Mouse (Mus musculus) left cerebral cortex, adult 6 months (tissue): ENCODE data around the gene L1cam. TPM values are rescaled to one million over a fixed set of nuclear protein-coding genes. Genes with fewer than 3 reads are reported as not detected.

Experiments
- long read RNA-seq, 2 experiments: library from polyadenylated mRNA; unstranded; transcript quantifications; one replicate each; pipeline ENCODE4 v2.0.0; 2019 to 2020
- polyA plus RNA-seq: library from polyadenylated mRNA; unstranded; fragments of <200 nt; fragmentation: Nextera tagmentation; gene quantifications from 2 replicates; pipeline ENCODE4 v1.2.3, GENCODE M21; 2021

L1cam gene
- 25.5 and 26.9 TPM in 2 replicates for polyA plus RNA-seq
- long read RNA-seq, experiment 1, partial matches to known transcripts, result 0 of 6 reads
- long read RNA-seq, experiment 1, other reads (novel, unspliced or antisense), result 6 of 6 reads
- long read RNA-seq, experiment 2, partial matches to known transcripts, result 0 of 9 reads
- long read RNA-seq, experiment 2, other reads (novel, unspliced or antisense), result 9 of 9 reads

DNA sequence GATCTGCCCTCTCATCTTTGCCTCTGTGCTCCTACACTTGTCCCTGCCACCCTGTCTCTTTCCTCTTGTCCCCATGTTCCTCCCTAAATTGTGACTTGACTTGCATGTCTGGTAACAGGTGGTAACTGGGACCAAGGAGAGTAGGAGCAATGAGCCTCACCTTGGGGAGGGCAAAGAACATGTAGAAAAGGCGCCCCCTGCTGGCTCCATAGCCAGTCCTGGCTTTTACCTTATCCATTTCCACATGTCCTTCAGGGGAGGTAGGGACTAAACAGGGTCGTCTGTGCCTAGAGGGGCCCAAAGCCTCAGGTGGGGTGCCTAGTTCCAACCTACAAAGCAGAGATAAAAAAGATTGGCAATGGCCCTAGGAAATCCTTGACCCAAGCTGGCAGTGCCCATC is at the start of gene L1cam:
L1cam (minus strand) TSS at position 387 of the 400 bp plus-strand sequence.

DNA sequence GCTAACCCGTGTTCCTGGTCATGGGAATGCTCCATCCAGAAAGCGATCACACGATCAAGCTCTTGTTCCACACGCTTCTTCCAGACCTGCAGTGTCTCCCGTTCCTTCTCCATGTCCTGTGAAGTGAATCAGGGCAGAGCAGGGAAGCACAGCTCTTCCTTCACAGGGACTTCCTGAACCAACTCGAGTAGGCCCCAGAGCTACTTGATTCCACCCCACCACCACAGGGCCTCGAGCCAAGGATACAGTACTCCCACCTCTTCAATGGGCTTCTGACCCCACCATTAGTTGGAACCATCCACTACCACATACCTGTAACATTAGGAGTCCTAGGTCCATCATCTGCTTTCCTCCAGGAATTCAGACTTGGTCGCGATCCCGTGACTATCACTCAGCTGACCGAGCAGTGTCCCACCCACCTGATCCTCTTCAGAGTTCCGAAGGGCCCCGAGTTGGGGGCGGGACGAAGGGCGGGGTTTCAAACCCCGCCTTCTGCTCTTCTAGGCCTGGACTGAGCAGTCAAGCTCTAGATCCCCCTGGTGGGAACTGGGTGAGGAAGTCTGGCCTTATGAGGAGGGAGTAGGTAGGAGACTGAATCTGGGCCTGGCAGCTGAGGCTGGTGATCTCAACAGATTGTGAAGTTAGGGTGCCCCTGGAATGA is 34.6 kb upstream of the L1cam start, which contains the start of gene Renbp:
Renbp (minus strand) TSS at position 449 of the 661 bp plus-strand sequence.

DNA sequence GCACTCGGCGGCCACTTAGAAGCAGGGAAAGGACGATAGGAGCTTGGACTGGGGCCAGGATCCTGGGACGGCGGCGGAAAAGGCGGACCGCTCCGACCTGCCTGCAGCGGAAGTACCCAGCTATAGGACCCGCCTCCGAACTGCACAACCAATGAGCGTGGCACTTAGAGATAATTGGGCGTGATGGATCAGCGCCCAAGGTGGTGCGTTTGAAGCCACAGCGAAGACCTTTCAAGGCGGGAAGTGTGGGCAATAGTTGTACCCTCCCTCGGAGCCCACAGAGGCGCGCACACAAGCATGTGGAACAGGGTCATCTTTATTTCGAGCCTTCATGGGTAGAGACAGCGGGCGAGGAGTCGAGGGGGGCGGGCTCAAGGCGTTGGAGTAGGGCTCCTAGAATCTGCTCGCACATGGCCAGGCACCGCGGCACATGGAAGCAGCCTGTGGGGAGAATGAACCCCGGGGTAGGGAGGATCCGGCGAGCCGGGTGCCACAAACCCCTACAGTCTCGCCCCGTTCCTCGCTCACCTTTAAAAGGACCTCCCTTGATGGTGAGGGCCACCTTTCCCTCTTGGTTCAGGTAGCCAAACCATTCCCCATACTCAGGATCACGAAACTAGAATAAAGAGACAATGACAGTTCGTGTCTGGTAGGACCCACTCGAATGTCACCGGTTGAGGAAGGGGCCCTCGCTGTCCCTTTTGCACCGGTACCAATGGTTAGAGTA is 26.1 kb upstream of the L1cam start, which contains the start of the genes Arhgap4 and Naa10:
Arhgap4 (minus strand) TSS at position 48 of the 727 bp plus-strand sequence.
Naa10 (minus strand) TSS at position 122 of the 727 bp plus-strand sequence.

DNA sequence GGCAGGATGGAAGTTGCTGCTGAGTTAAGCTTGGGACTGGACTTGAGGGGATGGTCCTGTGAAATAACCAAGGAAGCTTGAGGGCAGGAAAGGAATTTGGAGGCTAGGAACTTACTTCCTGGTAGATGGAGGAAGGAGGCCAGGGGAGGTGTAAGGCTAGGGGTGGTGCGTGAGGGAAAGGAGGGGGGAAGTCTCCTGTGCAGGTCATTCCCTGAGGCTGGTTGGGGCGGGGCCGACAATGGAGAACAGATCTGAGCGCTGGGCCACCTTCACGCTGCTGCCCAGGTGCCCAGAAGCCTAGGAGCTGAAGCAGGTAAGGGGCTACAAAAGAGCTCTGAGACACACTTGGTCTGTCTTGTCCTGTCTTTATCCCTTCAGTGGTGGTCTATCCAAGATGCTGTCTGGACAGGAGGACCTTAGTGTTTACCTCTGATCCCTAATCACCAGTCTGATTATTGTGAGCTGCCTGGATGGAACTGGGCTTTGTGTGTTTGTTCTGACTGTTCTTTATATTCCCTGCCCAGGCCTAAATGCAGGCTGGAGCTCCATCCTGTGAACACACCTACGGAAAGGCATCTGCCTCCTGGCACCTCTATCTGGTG is 4.3 kb downstream of the L1cam start, which contains the start of gene Avpr2:
Avpr2 (plus strand) TSS at position 552 of the 602 bp plus-strand sequence.

DNA sequence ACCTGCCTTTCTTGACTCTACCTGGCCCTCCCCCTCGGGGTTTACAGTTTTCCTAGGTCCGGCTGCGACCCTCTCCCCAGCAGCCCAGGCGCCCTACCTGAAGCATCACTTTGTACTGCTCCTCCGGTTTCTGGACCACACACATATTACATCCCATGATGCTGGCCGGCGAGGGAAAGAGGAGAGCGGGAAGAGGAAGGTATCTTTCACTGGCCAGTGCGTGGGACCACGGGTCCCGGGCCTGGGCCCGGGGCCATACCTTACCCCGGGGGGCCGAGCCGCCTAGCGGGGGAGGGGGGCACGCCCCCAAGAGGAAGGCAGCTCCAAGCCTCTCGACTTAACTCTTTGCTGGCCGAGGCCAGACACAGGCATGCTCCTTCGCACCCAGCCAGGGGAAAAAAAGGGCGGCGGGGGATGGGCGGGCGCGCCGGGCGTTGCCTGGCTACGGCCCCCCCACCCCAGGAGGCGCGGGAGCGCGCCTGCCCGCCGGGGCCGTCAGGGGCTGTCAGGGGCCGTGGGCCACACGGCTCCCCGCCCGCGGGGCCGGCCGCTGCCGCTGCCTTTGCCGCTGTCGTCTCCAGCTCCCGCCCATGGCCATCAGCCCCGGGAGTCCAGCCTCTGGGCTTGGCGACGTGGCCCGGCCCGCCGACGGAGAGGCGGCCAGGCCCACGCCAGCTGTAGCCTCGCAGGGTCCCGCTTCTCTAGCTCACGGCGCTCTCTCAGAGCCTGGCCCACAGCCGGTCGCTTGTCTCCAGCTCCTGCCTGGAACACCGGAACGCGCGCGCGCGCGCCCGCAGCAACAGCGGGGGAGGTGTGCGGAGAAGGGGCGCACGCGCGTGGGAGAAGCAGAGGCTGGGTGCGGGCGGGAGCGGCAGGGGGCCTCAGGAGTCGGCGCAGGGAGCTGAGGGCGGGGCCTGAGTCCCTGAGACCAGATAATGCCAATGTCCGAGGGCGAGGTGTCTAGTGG is 71.4 kb downstream of the L1cam start, which contains the start of gene Pdzd4:
Pdzd4 (minus strand) TSS at position 785 of the 967 bp plus-strand sequence.

Other genes starting within 250 kb of the L1cam start
- 59.8 and 87.0 TPM in 2 replicates for gene Pnck, start 236.0 kb downstream of the L1cam start, polyA plus RNA-seq
- gene Slc6a8, start 223.0 kb downstream of the L1cam start, polyA plus RNA-seq, result 7.8 and 9.4 TPM in 2 replicates
- gene Bcap31, start 179.9 kb downstream of the L1cam start, polyA plus RNA-seq, result 145 and 151 TPM in 2 replicates
- 1.4 and 2.9 TPM in 2 replicates for gene Abcd1, start 179.5 kb downstream of the L1cam start, polyA plus RNA-seq
- gene Plxnb3, start 139.0 kb downstream of the L1cam start, polyA plus RNA-seq, result 2.9 and 3.2 TPM in 2 replicates
- gene Srpk3, start 121.7 kb downstream of the L1cam start, polyA plus RNA-seq, result 0.90 and 2.1 TPM in 2 replicates
- 205 and 248 TPM in 2 replicates for gene Idh3g, start 109.2 kb downstream of the L1cam start, polyA plus RNA-seq
- 195 and 196 TPM in 2 replicates for gene Ssr4, start 109.1 kb downstream of the L1cam start, polyA plus RNA-seq
- 1.2 and 1.4 TPM in 2 replicates for gene Pdzd4, start 71.1 kb downstream of the L1cam start, polyA plus RNA-seq
- gene Avpr2, start 4.0 kb downstream of the L1cam start, polyA plus RNA-seq, result not detected in 2 replicates
- 0.65 and 0.74 TPM in 2 replicates for gene Arhgap4, start 25.8 kb upstream of the L1cam start, polyA plus RNA-seq
- gene Naa10, start 25.8 kb upstream of the L1cam start, polyA plus RNA-seq, result 85.9 and 89.8 TPM in 2 replicates
- gene Renbp, start 34.7 kb upstream of the L1cam start, polyA plus RNA-seq, result 7.5 and 9.0 TPM in 2 replicates
- 14.6 and 15.4 TPM in 2 replicates for gene Hcfc1, start 70.3 kb upstream of the L1cam start, polyA plus RNA-seq
- 6.6 and 7.2 TPM in 2 replicates for gene Irak1, start 127.8 kb upstream of the L1cam start, polyA plus RNA-seq
- gene Opn1mw, start 231.4 kb upstream of the L1cam start, polyA plus RNA-seq, result 0.23 and 1.2 TPM in 2 replicates
- 6.0 and 15.2 TPM in 2 replicates for gene Mecp2, start 239.3 kb upstream of the L1cam start, polyA plus RNA-seq